Mouse (Mus musculus): ENCODE results near the gene Apba1.

The Apba1 gene

DNA sequence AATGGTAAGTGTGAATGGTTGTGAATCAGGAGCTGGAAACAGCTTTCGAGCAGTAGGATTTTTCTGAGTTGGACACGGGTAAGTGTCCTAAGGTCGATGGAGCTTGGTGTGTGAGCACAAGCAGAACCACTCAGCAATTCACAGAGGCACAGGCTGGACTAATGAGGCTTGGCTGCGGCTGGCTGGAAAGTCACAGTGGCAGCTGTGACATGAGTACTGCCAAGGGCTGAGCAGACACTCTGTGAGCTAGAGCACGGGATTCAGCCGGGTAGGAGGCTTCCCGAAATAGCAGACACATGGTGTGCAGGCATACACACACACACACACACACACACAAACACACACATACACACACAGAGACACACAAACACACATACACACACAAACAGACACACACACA, 121.2 kb downstream of the Apba1 start:
- no peak for DNase-seq

DNA sequence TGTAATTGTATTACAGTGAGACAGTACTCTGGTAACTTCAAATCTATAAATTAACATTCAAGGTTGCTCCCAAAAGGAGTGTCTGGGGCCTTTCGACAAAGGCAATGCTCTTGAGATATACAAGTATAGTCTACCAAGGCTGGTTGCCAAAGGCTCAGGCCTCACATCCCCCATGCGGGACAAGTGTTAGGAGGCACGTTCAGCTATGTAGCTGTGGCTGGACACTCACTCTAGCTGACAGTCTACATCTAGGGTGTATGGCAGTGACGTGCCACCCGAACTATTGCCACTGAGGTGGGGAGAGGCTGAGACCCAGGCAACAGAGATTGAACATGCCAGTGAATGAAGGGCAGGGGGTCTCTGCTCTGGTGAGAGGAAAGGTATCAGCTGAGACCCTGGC, 127.5 kb downstream of the Apba1 start:
- DNase-seq = no peak

DNA sequence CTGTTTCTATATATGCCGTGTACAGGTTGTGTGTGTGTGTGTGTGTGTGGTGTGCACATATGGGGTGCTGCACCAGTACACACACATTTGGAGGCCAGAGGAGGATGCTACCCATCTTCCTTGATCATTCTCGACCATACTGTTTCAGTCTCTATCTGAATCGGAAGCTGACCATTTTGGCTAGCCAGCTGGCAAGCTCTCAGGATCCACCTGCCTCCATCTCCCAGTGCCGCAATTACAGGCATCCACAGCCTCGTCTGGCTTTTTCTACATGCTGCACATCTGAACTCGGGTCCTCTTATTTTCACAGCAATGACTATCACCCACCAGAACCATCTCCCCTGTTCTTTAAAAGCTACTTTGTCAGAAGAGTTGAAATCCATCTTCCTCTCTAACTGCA, 132.7 kb downstream of the Apba1 start:
- no peak for DNase-seq

DNA sequence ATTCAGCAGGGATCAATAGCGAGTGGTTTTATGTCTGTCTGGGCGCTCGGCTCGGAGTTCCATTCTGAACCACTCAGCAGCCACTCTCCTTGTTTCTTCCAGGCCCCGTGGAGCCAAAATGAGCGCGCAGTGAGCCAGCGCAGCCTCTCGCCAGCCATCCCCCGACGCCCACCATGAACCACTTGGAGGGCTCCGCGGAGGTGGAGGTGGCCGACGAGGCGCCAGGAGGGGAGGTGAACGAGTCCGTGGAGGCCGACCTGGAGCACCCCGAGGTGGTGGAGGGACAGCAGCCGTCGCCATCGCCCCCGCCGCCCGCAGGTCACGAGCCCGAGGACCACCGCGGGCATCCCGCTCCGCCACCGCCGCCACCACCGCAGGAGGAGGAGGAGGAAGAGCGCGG, 133.9 kb downstream of the Apba1 start:
- DNase-seq = no peak

DNA sequence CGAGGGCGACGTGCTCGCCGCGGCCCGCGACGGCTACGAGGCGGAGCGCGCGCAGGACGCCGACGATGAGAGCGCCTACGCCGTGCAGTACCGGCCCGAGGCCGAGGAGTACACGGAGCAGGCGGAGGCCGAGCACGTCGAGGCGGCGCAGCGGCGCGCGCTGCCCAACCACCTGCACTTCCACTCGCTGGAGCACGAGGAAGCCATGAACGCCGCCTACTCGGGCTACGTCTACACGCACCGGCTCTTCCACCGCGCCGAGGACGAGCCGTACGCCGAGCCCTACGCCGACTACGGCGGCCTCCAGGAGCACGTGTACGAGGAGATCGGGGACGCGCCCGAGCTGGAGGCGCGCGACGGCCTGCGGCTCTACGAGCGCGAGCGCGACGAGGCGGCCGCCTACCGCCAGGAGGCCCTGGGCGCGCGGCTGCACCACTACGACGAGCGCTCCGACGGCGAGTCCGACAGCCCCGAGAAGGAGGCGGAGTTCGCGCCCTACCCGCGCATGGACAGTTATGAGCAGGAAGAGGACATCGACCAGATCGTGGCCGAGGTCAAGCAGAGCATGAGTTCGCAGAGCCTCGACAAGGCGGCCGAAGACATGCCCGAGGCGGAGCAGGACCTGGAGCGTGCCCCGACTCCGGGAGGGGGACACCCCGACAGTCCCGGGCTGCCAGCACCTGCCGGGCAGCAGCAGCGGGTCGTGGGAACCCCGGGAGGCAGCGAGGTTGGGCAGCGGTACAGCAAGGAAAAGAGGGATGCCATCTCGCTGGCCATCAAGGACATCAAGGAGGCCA, 134.6 kb downstream of the Apba1 start:
- DNase-seq = peak; percentile 56

DNA sequence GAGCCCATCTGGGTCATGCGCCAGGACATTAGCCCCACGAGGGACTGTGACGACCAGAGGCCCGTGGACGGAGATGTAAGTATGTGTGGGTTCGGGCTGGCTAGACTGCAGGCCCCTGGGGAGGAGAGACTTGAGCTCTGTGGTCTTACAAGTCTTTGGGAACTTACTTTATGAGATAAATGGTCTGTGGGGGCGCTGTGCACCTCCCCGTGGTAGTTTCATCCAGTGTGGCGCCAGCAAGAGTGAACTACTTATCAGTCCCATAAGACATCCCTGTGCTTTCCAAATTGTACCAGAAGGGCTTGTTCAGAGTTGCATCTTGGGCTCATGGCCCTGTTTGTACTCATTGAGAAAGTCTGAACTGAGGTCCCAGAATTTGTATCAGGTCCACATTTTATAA, 135.3 kb downstream of the Apba1 start:
- no peak for DNase-seq

DNA sequence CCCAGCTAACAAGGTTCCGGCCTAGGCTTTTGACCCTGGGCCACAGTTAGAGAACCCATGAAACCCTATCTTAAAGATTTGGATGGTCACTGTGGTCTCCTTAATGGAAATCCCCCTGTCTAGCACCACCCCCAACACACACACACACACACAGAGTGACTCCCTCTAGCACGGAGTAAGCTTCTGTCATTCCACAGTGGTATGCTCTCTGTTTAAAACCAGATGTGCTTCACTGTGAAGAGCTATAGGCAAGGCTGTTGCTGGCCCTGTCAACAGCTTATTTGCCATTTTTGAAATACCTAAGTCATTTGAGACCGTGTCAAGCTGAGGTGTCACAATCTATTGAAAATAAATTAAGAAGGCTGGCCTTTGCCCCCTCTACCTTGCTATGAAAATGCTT, 136.1 kb downstream of the Apba1 start:
- no peak for DNase-seq

DNA sequence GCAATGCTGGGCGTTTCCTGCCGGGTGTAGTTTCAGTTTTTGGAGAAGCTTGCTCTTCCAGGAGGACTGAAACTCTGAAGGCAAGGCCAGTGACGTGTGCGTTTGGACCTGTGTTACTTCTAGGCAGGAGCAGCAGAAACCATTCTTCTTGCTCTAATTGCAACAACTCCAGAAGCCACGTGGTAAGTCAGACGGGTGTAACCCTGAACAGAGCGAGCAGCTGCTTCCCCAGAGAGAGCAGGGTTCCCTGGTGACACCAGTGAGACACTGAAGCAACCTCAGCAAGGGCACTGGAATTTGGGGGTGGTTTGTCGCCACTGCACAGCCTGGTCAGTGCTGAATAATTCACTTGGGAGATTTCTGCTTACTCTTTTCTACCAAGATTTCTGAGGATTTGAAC, 138.2 kb downstream of the Apba1 start:
- DNase-seq = no peak

DNA sequence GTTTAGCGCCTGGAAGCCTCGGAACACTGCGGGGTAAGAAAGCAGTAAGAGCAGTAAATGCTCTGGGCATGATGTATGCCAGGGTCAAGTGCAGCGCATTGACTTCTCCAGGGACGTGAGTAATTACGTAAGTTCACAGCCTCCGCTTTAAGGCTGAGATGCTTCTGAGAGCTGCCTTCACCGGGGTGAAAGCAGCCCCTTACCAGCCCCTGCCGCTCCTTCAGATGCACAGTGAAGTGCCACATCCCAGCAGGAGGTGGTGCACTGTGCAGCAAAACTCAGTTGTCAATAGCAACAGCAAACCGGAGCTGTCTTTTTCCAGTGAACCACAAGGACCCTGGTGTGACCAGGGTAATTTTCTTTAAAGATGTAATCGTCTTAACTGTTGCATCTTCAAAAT, 139.8 kb downstream of the Apba1 start:
- DNase-seq = no peak

DNA sequence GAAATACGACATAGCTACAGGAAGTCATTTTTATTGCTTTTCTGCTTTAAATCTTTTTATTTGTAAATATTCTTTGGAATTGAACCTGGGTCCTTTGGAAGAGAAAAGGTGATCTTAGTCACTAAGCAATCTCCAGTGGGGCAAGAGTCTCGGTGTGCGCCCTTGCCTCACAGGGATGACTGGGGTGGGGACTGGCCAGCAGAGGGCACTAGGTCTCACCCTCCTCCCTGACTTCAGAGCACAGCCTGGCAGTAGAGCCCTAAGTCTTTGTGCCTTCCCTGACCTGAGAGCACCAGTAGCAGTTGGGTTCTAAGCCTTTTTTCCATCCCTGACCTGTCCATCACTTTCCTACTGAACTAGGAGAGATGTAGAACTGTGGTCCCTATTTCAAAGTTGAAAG, 142.5 kb downstream of the Apba1 start:
- DNase-seq = peak; percentile 50

DNA sequence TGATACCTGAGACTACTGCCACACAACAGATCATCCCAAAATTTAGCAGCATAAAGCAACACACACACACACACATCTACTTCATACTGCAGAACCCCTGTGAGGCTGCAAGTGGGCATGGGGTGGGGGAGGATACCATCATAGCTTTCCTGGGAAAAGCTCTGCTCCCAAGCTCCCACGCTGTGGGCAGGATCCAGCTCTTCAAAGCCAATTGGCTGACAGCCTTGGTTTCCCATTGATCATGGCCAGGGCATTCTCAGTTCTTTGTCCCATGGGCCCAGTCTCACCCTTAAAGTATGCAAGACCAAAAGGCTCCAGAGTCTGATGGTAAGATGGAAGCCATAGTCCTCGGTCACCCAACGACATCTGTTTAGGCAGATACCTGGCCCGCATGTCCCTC, 143.1 kb downstream of the Apba1 start:
- DNase-seq = no peak

DNA sequence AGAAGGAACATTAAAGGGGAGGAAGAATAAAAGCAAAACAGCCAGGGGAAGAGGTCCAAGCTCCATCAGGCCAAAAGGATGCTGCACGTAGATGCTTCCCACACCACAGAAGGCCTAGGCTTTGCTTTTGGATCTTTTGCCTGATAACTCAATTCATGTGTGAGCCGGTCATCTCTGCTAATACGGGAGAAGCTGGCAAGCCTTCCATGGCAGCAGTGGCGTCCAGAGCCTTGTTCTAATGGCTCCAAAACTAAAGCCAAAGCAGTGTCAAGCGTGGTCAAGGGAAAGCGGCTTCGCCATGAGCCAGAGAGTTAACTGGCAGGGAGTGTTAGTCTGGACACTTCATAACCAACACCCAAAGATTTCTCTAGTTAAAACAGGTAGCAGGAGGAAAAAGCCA, 144.4 kb downstream of the Apba1 start:
- DNase-seq = no peak

DNA sequence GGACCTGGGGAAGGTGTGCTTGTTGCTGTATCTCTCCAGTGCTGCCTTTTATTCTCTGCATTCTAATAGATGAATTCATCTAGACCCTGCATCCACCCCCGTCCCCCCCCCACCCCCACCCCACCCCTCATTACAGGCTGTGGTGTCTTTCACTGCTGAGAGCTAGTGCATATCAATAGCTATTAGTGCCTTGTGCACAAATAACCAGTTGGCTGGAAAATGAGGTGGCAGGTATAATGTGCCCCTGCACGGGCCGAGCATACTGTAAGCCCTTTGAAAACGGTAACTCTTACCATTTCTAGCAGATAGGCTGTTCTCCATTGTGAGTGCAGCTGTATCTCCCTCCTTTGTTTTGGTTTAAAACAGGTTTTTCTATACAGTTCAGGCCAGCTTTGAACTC, 146.2 kb downstream of the Apba1 start:
- DNase-seq = no peak

DNA sequence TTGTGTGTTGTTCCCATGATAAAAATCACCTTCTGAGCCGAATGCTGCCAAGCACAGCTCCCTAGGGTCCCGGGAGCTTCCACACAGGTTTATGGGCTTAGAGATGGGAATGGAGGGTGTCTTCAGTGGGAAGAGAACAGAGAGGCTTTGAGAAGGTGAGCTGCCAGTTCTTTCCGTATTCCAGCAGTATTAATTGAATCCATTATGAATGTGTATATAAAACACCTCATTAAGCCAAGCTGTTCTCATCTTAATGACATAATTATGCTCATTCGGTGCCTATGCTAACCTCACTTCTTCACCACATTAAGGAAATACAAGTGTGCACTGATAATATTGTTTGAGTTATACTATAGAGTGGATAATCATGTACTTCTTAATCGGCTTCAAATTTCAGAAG, 147.1 kb downstream of the Apba1 start:
- DNase-seq = no peak

DNA sequence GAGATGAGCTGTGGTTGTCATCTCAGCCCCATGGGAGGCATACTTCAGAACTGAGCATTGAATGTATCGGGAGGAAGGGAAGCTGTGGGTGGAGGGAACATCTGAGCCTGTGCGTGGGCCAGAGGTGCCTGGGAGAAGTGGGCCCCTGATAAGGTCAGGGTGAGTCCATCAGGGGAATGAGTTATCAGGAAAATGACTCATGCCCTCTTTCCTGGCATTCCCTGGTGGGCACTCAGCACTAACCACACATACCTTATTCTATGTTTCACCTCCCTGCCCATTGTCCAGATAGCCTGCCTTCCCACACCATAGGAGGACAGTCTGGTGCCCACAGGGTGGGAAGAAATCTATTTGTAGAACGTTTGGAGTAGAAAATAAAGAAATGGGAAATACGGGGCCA, 151.7 kb downstream of the Apba1 start:
- DNase-seq = no peak

DNA sequence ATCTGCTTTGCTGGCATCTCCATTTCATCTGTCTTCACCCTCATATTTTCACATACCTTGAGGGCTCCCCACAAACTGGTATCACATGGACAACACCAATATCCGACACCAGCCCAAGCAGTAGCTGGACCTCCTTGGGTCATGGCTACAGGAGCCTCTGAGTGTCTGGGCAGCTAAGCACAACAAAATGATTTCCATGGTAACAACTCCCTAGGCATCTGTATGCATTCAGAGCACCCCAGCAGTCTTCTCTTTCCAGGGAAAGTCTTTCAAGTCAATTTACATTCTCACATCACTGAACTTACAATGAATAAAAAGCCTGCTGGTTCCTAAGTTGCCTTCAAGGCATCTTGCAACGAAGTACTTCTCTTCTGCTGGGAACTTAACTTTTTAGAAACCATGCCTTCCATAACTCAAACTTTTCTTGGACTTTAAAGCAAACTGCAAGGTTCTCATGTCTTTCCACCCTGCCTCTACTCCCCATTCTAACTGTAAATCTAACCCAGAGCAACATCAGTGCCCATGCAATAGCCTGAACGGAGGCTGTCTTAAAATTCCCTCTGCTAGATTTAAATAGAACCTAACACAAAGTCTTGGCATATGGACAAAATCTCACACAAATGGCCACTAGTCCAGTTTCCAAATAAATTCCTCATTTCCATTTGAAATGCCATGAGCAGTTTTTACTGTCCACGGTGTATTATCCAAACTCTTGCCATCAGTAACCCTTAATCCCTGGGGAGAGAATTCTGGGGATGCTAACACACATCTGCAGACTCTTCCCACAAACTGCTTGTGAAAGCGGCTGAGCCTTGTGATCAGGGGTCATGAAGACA, 160.9 kb downstream of the Apba1 start:
- no peak for DNase-seq

DNA sequence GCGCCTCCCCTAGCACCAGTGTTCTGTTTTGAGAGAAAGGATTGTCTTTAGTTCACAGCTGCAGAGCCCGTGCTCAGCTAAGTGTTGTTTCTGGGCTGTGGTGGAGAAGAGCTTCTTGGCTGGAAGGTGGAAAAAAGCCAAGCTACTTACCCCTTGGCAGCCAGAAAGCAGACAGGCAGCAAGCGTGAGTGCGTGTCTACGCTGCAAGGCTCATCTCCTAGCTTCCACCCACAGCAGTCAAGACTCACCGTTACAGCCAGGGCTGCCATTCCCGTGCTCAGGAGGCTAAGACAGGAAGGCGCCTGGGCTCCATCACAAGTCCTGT, 161.5 kb downstream of the Apba1 start:
- no peak for DNase-seq

DNA sequence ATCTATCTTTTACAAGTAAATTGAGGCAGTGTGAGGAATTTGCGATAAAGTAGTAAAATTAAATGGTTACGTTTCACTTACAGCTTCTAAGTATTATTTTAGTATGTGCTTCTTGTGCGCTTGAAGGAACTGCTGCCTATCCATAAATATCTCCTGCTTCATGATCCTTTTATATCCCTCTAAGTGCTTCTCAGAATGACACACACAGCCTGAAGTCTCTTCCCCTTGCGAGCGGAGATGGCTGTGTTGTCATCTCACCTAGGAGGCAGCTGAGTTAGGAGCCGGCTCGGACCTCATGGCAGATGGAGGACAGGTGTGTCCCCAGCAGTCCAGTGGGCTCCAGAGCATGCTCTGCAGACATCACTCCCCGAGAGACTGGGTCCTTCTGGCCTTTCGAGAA, 163.9 kb downstream of the Apba1 start:
- DNase-seq = no peak

DNA sequence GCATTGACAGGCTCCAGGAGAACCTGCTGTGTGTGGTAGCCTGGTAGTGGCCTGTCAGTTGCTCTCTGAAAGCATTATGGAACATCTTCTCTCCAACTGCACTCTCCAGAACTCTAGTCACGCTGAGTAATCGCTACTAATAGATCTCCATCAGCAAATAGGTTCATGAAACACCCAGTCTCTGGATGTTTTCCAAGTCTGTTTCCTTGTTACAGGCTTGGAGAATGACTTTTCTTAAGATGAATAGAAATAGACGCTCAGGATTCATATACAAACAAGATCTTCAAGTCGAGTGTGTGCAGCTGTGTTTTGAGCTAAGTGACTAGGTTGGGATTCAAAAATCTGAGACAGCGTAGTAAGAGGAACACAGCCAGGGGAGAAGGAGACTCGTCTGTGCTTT, 165.4 kb downstream of the Apba1 start:
- DNase-seq = no peak

DNA sequence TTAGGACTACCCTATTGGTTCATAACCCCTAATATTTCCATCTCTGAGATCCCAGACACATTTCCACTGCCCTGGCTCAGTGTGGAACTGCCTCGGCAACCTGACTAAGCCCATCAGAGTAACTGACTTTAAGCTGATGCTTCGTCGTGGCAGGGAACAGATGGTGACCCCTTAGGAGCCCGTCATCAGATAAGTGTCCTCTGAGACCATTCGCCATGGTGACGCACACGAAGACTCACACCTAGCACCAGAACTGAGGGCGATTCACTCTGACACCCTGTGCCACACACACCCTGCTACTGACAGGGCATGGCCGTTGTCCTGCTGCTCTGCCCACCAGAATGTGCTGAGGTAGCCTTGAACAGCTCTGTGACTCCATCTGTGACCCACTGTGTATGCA, 166.1 kb downstream of the Apba1 start:
- no peak for DNase-seq

DNA sequence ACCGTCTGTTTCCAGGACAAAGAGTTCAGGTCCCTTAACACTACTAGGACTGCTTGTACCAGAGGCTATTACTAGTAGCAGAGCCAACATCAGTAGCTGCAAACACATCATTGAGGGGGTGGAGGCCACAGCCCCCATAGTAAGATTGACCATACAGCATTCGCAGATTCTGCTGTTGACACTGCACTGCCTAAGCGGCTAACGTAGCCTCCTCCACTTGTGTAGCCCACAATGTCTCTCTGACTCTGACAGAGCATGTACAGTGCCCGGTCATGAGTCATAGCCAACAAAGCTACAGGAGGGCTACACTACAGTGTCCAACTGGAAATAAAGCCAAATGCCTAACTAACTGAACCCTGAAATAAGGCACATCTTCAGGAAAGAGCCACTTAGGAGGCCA, 166.9 kb downstream of the Apba1 start:
- no peak for DNase-seq

DNA sequence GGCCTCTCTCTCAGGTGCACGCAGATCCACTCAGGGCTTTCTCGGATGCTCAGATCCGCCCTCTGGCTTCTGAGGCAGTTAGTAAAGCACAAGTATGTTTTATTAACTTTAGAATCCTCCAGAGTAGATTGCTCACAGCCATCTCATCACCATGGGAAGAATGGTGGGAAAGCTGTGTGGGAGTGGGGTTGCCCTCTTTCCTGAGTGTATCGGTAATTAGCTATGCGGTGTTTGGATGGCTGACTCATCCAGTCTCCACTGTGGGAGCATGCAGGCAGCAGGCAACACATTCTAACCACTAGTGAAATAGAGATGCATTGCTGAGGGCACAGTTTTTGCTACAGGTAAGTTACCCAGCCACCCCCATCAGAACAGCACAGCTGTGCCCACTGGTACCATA, 172.1 kb downstream of the Apba1 start:
- DNase-seq = no peak

DNA sequence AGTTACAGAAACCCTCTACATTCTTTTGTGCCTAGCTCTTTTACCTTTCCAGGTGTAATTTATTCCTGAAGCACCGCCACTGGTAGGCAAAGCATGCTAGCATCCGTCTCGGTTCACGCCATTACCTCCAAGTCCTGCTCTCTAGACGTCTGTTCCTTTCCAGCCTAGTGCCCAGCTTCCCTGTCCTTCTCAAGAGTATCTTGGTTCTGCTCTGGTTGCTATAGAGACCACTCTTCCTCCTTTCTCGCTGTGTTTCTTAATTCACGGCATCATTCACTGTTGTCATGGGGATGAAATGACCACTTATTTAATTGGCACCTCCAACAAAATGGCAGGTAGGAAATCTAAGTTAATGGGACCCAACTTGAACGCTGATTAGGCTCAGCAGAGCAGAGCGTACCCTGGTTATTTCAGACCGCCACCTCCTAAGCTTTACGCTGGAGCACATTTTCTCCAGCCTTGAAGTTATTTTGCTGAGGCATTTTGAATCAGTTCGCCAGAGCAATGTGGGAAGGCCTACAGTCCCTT, 182.8 kb downstream of the Apba1 start:
- DNase-seq = no peak

DNA sequence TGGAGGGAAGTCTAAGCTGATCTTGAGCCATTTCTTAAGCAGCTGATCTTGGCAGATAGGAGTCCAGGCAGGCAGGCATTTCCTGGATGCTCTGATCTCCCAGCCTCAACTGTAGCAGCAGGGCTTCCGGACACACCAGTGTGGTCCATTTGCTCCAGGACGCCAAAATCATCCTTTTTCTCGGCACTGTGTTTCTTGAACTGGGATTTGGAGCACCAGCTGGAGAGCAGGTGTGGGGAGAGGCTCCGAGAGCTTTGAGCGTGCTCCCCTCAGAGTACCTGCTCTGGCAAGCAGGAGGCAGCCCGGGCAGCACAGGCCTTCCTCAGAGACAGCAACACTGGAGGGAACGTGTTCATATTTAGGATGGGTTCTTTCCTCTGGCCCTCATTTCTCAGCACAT, 184.2 kb downstream of the Apba1 start:
- DNase-seq = no peak
